ENCODE assay signal across 8 mouse cellular contexts in the genomic region with DNA sequence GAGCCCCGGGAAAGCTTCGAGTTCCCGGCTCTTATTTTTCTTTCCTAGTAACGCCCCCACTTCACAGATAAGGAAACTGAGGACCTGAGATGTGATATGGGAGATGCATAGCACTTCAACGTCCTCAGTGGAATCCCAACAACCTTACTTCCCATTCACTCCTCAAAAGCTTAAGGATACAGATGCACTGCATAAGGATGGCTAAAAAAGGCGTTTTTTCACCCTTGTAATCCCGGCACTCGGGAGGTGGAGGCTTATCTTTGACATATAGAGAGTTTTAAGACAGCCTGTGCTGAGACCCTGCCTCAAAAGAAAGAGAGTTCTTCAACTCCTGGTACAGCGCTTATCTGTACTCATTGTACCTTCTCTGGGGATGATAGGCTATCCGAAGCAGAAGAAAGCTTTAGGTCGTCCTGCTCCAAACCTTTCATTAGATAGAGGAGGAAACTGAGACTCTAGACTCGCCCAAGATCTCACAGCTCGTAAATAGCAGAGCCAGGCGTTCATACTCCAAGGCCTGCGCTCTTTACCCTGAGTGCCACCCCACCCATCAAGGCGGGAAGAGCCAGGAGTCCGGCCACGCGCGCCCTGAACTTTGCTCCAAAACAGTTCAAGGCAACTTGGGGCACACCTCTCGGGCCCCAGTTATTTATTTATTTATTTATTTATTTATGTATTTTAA. TPM values are rescaled to one million over a fixed set of nuclear protein-coding genes. Genes with fewer than 3 reads are reported as not detected.
A peak's percentile ranks its signal among the peaks of the same experiment; 100 is the strongest.
DNase-seq lines count a peak whose midpoint lies in the region; ATAC-seq and TF ChIP-seq lines count a peak whose summit lies in the region.

No protein-coding gene starts in this region.

- H3K4me3 ChIP-seq in gastrocnemius, adult 2 months = peak overlapping the region; percentile 90
- peak overlapping the region; percentile 71 for H3K4me3 ChIP-seq in forebrain, embryonic 16.5 days (replicated peaks; ENCODE audit: low read length)
- H3K4me3 ChIP-seq in intestine, embryonic 14.5 days (ENCODE audit: low read depth, low read length) = peak overlapping the region; percentile 86
- H3K4me3 ChIP-seq in liver, embryonic 15.5 days (replicated peaks) = peak overlapping the region; percentile 60
- H3K4me3 ChIP-seq in neural tube, embryonic 14.5 days (ENCODE audit: low read depth, low read length) = peak overlapping the region; percentile 58

- H3K27ac ChIP-seq in gastrocnemius, adult 2 months = peak overlapping the region; percentile 99
- H3K27ac ChIP-seq in forebrain, embryonic 16.5 days (ENCODE audit: low read length) = no peak overlapping the region
- H3K27ac ChIP-seq in intestine, embryonic 14.5 days (ENCODE audit: low read depth) = peak overlapping the region; percentile 99
- H3K27ac ChIP-seq in liver, embryonic 15.5 days (replicated peaks) = peak overlapping the region; percentile 82
- H3K27ac ChIP-seq in neural tube, embryonic 14.5 days (ENCODE audit: low read depth, low read length) = no peak overlapping the region

- no peak for ATAC-seq in forebrain, embryonic 16.5 days
- ATAC-seq in intestine, embryonic 14.5 days (replicated peaks; ENCODE audit: low FRiP score, low TSS enrichment, low read depth) = no peak
- no peak for ATAC-seq in liver, embryonic 15.5 days (ENCODE audit: insufficient read depth)
- no peak for ATAC-seq in neural tube, embryonic 14.5 days (ENCODE audit: low read depth)
- no peak for ATAC-seq in monocyte, adult 5-6 weeks (replicated peaks; ENCODE audit: insufficient number of reproducible peaks, low FRiP score, low TSS enrichment, poor library complexity, severe bottlenecking)

- peak overlapping the region; percentile 77 for H3K9ac ChIP-seq in forebrain, embryonic 16.5 days (replicated peaks; ENCODE audit: low read depth, low read length)
- H3K9ac ChIP-seq in intestine, embryonic 14.5 days (ENCODE audit: low read length) = peak overlapping the region; percentile 96
- no peak overlapping the region for H3K9ac ChIP-seq in liver, embryonic 15.5 days
- H3K9ac ChIP-seq in neural tube, embryonic 14.5 days (replicated peaks; ENCODE audit: low read depth, low read length) = no peak overlapping the region; the same call in 1 of the 2 replicates

- H3K4me2 ChIP-seq in forebrain, embryonic 16.5 days (ENCODE audit: low read length) = peak overlapping the region; percentile 95
- peak overlapping the region; percentile 87 for H3K4me2 ChIP-seq in intestine, embryonic 14.5 days (ENCODE audit: low read length)
- peak overlapping the region; percentile 75 for H3K4me2 ChIP-seq in liver, embryonic 15.5 days
- peak overlapping the region; percentile 77 for H3K4me2 ChIP-seq in neural tube, embryonic 14.5 days (ENCODE audit: low read depth, low read length)

- intact Hi-C loops in gastrocnemius, adult 2 months (cut with DNase I) = loop anchor here (2.0 to 5.0 kb wide), 3 partner anchors 29 to 67 kb away; no protein-coding TSS in a partner anchor

- peaks cover 31% of the 10 kb centered on the region for H3K4me1 ChIP-seq in forebrain, embryonic 16.5 days (replicated peaks; ENCODE audit: control insufficient read depth, insufficient read depth, low read length)
- peaks cover 18% of the 10 kb centered on the region; the same call in 1 of the 2 replicates for H3K4me1 ChIP-seq in intestine, embryonic 14.5 days (replicated peaks; ENCODE audit: control insufficient read depth, insufficient read depth, low read length)
- peaks cover 16% of the 10 kb centered on the region for H3K4me1 ChIP-seq in liver, embryonic 15.5 days (replicated peaks)
- H3K4me1 ChIP-seq in neural tube, embryonic 14.5 days (ENCODE audit: control insufficient read depth, insufficient read depth, low read length) = peaks cover 10% of the 10 kb centered on the region; the same call in 1 of the 2 replicates

- TF ChIP-seq CTCF in gastrocnemius, adult 2 months (IDR thresholded peaks at IDR 0.05) = no peak

- H3K36me3 ChIP-seq in forebrain, embryonic 16.5 days (ENCODE audit: control insufficient read depth, insufficient read depth) = no peaks in the 10 kb centered on the region
- no peaks in the 10 kb centered on the region for H3K36me3 ChIP-seq in intestine, embryonic 14.5 days (ENCODE audit: control insufficient read depth, insufficient read depth, low read length)
- no peaks in the 10 kb centered on the region for H3K36me3 ChIP-seq in liver, embryonic 15.5 days (replicated peaks)
- no peaks in the 10 kb centered on the region for H3K36me3 ChIP-seq in neural tube, embryonic 14.5 days (ENCODE audit: control insufficient read depth, insufficient read depth, low read length)

- WGBS in forebrain, embryonic 16.5 days = 3% methylated on average over 21 of the region's 21 CpGs
- WGBS in intestine, embryonic 14.5 days = 4% methylated on average over 21 of the region's 21 CpGs
- WGBS in liver, embryonic 15.5 days (ENCODE audit: insufficient replicate concordance) = 1% methylated on average over 21 of the region's 21 CpGs
- 2% methylated on average over 21 of the region's 21 CpGs for whole genome bisulfite sequencing in neural tube, embryonic 14.5 days

- H3K27me3 ChIP-seq in forebrain, embryonic 16.5 days (replicated peaks; ENCODE audit: control insufficient read depth, insufficient read depth, low read length) = peaks cover 24% of the 10 kb centered on the region
- H3K27me3 ChIP-seq in intestine, embryonic 14.5 days (replicated peaks; ENCODE audit: control insufficient read depth, insufficient read depth, low read length) = no peaks in the 10 kb centered on the region
- peaks cover 95% of the 10 kb centered on the region for H3K27me3 ChIP-seq in liver, embryonic 15.5 days
- peaks cover 39% of the 10 kb centered on the region for H3K27me3 ChIP-seq in neural tube, embryonic 14.5 days (ENCODE audit: control insufficient read depth, insufficient read depth, low read length)

- no peaks in the 10 kb centered on the region for H3K9me3 ChIP-seq in forebrain, embryonic 16.5 days (ENCODE audit: control insufficient read depth, low read length)
- H3K9me3 ChIP-seq in intestine, embryonic 14.5 days (ENCODE audit: control insufficient read depth, low read length) = no peaks in the 10 kb centered on the region
- H3K9me3 ChIP-seq in liver, embryonic 15.5 days (replicated peaks) = no peaks in the 10 kb centered on the region
- no peaks in the 10 kb centered on the region for H3K9me3 ChIP-seq in neural tube, embryonic 14.5 days (ENCODE audit: control insufficient read depth, low read length)

- peak; percentile 72 for DNase-seq in gastrocnemius, adult 2 months
- DNase-seq in gastrocnemius, postnatal 10 days = no peak
- DNase-seq in adrenal gland, adult 8-10 months = peak; percentile 61
- peak; percentile 74 for DNase-seq in intestine, embryonic 14.5 days (ENCODE audit: low spot score)

RNA-seq across cellular contexts. Expression of a gene that starts 1.4 kb away (rescaled TPM):
- total RNA-seq in gastrocnemius, adult 2 months (2021) = 10 to 100 TPM; 12.8 to 14.9 TPM
- total RNA-seq in gastrocnemius, postnatal 10 days (2021) = 10 to 100 TPM; 30.2 to 33.1 TPM
- total RNA-seq in adrenal gland, adult 8-10 months (2022) = 100 to 1,000 TPM; 305 to 438 (median 384) TPM
- polyA plus RNA-seq in forebrain, embryonic 16.5 days (2015; fragmentation: Nextera tagmentation; extraction: Ambion mirVana) = 3.7 and 3.8 TPM in 2 replicates
- 10.1 and 10.2 TPM in 2 replicates for polyA plus RNA-seq in intestine, embryonic 14.5 days (2014; fragmentation: Nextera tagmentation; extraction: Ambion mirVana)
- polyA plus RNA-seq in liver, embryonic 15.5 days (2015; fragmentation: Nextera tagmentation; extraction: Ambion mirVana) = 0.58 and 0.62 TPM in 2 replicates
- polyA plus RNA-seq in neural tube, embryonic 14.5 days (2014; fragmentation: Nextera tagmentation; extraction: Ambion mirVana) = 0.58 and 0.99 TPM in 2 replicates
- 75.5 to 116 TPM (median 87.6 TPM) in 3 replicates for total RNA-seq in monocyte, adult 5-6 weeks (2017)

Comparison
In these comparisons a context has a peak if more than half of its experiments do, and no peak if none do; other contexts are left out.
1. H3K27ac ChIP-seq: peak in gastrocnemius, adult 2 months (single experiment), intestine, embryonic 14.5 days (single experiment) and liver, embryonic 15.5 days (single experiment); none in forebrain, embryonic 16.5 days (single experiment) and neural tube, embryonic 14.5 days (single experiment).
2. H3K9ac ChIP-seq: peak in forebrain, embryonic 16.5 days (single experiment) and intestine, embryonic 14.5 days (single experiment); none in liver, embryonic 15.5 days (single experiment) and neural tube, embryonic 14.5 days (single experiment).
3. Peak in every context shown above with its lines, with median percentiles within 50 percentile points of each other: H3K4me3 ChIP-seq and H3K4me2 ChIP-seq.